Mouse (Mus musculus) MEL (cell line): Measurements from ENCODE around the gene Rad51b. TPM values are rescaled to one million over a fixed set of nuclear protein-coding genes. Genes with fewer than 3 reads are reported as not detected.

ENCODE experiments used
- CHD1 ChIP-seq: IDR thresholded peaks from 2 replicates; pipeline ENCODE4 v1.6.1; 2012; ENCODE audit warnings: low read depth, mild to moderate bottlenecking, inconsistent platforms, low read length, improper control_type of control experiment
- CHD2 ChIP-seq: IDR thresholded peaks from 2 replicates; pipeline ENCODE4 v1.6.1; 2011; ENCODE audit warnings: low read length, improper control_type of control experiment
- E2F4 ChIP-seq: IDR thresholded peaks from 2 replicates; pipeline ENCODE4 v1.6.1; 2011; ENCODE audit warnings: low read depth, low read length, improper control_type of control experiment, borderline replicate concordance
- ETS1 ChIP-seq: IDR thresholded peaks from 2 replicates; pipeline ENCODE4 v1.6.1; 2012; ENCODE audit warnings: low read depth, mild to moderate bottlenecking, inconsistent platforms, low read length, improper control_type of control experiment, moderate library complexity
- HCFC1 ChIP-seq: IDR thresholded peaks from 2 replicates; pipeline ENCODE4 v1.6.1; 2012; ENCODE audit warnings: low read depth, mild to moderate bottlenecking, inconsistent platforms, low read length, improper control_type of control experiment, moderate library complexity
- JUND ChIP-seq: IDR thresholded peaks from 2 replicates; pipeline ENCODE4 v1.6.1; 2011; ENCODE audit warnings: low read depth, mild to moderate bottlenecking, improper control_type of control experiment, low read length
- KAT2A ChIP-seq: conservative IDR thresholded peaks from 2 replicates; pipeline ENCODE4 v1.6.1; 2012; ENCODE audit warnings: low read depth, low read length, improper control_type of control experiment, inconsistent platforms
- MEF2A ChIP-seq: IDR thresholded peaks from 2 replicates; pipeline ENCODE4 v1.6.1; 2014; ENCODE audit warnings: low read depth, mild to moderate bottlenecking, inconsistent platforms, low read length, improper control_type of control experiment; ENCODE audit not compliant: poor library complexity, insufficient replicate concordance, severe bottlenecking; ENCODE audit errors: extremely low read depth
- MYB ChIP-seq: IDR thresholded peaks from 2 replicates; pipeline ENCODE4 v1.6.1; 2011; ENCODE audit warnings: mild to moderate bottlenecking, low read depth, low read length, improper control_type of control experiment
- MYC ChIP-seq: IDR thresholded peaks from 2 replicates; pipeline ENCODE4 v1.6.1; 2011; ENCODE audit warnings: low read depth, mild to moderate bottlenecking, low read length, improper control_type of control experiment, moderate library complexity
- NRF1 ChIP-seq: IDR thresholded peaks from 2 replicates; pipeline ENCODE4 v1.6.1; 2014; ENCODE audit warnings: low read depth, mild to moderate bottlenecking, inconsistent platforms, low read length, improper control_type of control experiment, moderate library complexity; ENCODE audit not compliant: poor library complexity, insufficient read depth, severe bottlenecking
- POLR2A ChIP-seq, 2 experiments: IDR thresholded peaks; 2 replicates each; pipeline ENCODE4 v1.6.1; 2011 to 2012; ENCODE audit warnings: low read length in 2 of 2, mild to moderate bottlenecking in 2 of 2, control low read depth in 1 of 2, improper control_type of control experiment in 1 of 2, low read depth in 1 of 2, moderate library complexity in 1 of 2; ENCODE audit not compliant: control insufficient read depth in 1 of 2, insufficient read depth in 1 of 2, poor library complexity in 1 of 2
- POLR2AphosphoS2 ChIP-seq: IDR thresholded peaks from 2 replicates; pipeline ENCODE4 v1.6.1; 2011; ENCODE audit warnings: low read length, improper control_type of control experiment
- POLR2AphosphoS5 ChIP-seq: IDR thresholded peaks from 2 replicates; pipeline ENCODE4 v1.6.1; 2012; ENCODE audit warnings: low read depth, borderline replicate concordance, mild to moderate bottlenecking, inconsistent platforms, low read length, moderate library complexity, mixed read lengths
- RAD21 ChIP-seq: IDR thresholded peaks from 2 replicates; pipeline ENCODE4 v1.6.1; 2011; ENCODE audit warnings: mild to moderate bottlenecking, low read depth, low read length, improper control_type of control experiment
- RCOR1 ChIP-seq: IDR thresholded peaks from 2 replicates; pipeline ENCODE4 v1.6.1; 2012; ENCODE audit warnings: low read depth, mild to moderate bottlenecking, inconsistent platforms, low read length, improper control_type of control experiment
- SIN3A ChIP-seq: IDR thresholded peaks from 2 replicates; pipeline ENCODE4 v1.6.1; 2012; ENCODE audit warnings: low read length, improper control_type of control experiment, inconsistent platforms
- SMC3 ChIP-seq: IDR thresholded peaks from 2 replicates; pipeline ENCODE4 v1.6.1; 2011; ENCODE audit warnings: low read depth, low read length, improper control_type of control experiment
- TAL1 ChIP-seq: IDR thresholded peaks from 2 replicates; pipeline ENCODE4 v1.6.1; 2012; ENCODE audit warnings: mild to moderate bottlenecking, inconsistent platforms, low read length, moderate library complexity, mixed read lengths
- TBP ChIP-seq: IDR thresholded peaks from 2 replicates; pipeline ENCODE4 v1.8.0; 2011; ENCODE audit warnings: low read depth, low read length, improper control_type of control experiment
- TCF12 ChIP-seq: IDR thresholded peaks from 2 replicates; pipeline ENCODE4 v1.6.1; 2014; ENCODE audit warnings: low read depth, mild to moderate bottlenecking, inconsistent platforms, low read length, improper control_type of control experiment, moderate library complexity
- UBTF ChIP-seq: IDR thresholded peaks from 2 replicates; pipeline ENCODE4 v1.6.1; 2012; ENCODE audit warnings: low read depth, mild to moderate bottlenecking, inconsistent platforms, low read length, improper control_type of control experiment, moderate library complexity, borderline replicate concordance; ENCODE audit not compliant: insufficient read depth
- ZC3H11A ChIP-seq: IDR thresholded peaks from 2 replicates; pipeline ENCODE4 v1.6.1; 2012; ENCODE audit warnings: low read depth, mild to moderate bottlenecking, inconsistent platforms, low read length, improper control_type of control experiment
- ZKSCAN1 ChIP-seq: IDR thresholded peaks from 2 replicates; pipeline ENCODE4 v1.6.1; 2012; ENCODE audit warnings: low read depth, mild to moderate bottlenecking, inconsistent platforms, low read length, improper control_type of control experiment, moderate library complexity
- ZMIZ1 ChIP-seq: IDR thresholded peaks from 2 replicates; pipeline ENCODE4 v1.6.1; 2012; ENCODE audit warnings: low read depth, mild to moderate bottlenecking, inconsistent platforms, low read length, improper control_type of control experiment, moderate library complexity
- polyA plus RNA-seq, 2 experiments: library from polyadenylated mRNA; stranded (reverse) in 1 of 2; unstranded in 1 of 2; fragments of >175 nt in 1 of 2; fragments of >200 nt in 1 of 2; gene quantifications; 2 replicates each; pipeline versions ENCODE4 v1.2.1 to v1.2.4; 2012; ENCODE audit warnings: low replicate concordance in 2 of 2, low read depth in 1 of 2; ENCODE audit not compliant: insufficient read length in 2 of 2, insufficient read depth in 1 of 2, missing spikeins in 1 of 2
- total RNA-seq: library from RNA; depleted of rRNA; stranded (reverse); fragments of 300-350 nt; gene quantifications from 2 replicates; pipeline ENCODE4 v1.2.3, GENCODE M21; 2012

Rad51b gene
- total and polyA plus RNA-seq, 3 experiments: 3.6 to 5.7 TPM; not detected in 1

DNA sequence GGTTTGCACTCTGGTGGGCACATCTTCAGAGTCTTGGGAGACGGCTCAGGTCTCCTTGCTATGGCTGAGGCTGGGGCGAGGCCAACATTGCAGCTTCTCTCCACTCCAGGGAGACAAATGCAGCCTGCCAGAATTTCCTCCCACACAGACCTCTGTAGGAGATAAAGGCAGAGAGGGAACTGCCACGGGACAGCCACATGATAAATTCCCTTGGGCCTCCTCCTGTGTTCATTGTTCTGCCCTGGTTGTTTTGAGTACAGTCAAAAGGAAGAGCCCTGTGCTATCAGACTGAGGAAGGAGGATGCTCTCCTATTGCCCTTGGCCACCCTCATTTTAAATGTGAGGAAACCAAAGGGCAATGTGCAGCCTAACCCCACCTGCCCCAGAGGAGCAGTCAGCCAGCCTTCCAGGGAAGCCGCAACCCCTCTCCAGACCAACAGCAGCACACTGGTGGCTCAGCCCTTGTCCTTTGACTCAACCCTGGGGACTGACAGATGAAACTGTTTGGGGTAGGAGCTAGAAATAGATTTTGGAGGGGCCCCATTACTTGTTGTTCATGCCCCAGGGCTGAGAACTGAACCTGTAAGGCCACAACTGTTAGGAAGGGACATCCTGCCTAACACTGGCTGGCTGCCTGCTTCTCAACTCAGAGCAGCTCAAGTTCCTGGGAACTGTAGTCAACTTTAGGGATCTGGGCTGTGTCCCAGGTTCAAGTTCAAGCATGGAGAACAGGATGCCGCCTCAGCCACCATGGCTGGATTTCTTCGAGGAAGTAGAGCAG lies 541.3 kb downstream of the Rad51b start (continued):
- TF ChIP-seq UBTF (0 out of 2 replicates have a peak, but pooled peaks have one; percentile 44), CHD1 (no peak), SIN3A (peak; percentile 72), RCOR1 (peak; percentile 79; the same call in 1 of the 2 replicates), ZMIZ1 (no peak), HCFC1 (peak; percentile 33; the same call in 1 of the 2 replicates), CHD2 (no peak), E2F4 (no peak), MYB (no peak; the same call in 1 of the 2 replicates), TCF12 (peak; percentile 84), SMC3 (no peak), ZC3H11A (no peak), POLR2A (IDR thresholded peaks at IDR 0.05; ENCODE audit: control insufficient read depth in 1 of 2, insufficient read depth in 1 of 2, low read depth in 1 of 2, low read length in 2 of 2, poor library complexity in 1 of 2) (0 out of 4 replicates have a peak, but pooled peaks of 1 of the 2 experiments have one; percentile 27), MYC (peak; percentile 51; the same call in 1 of the 2 replicates), ZKSCAN1 (no peak), POLR2AphosphoS5 (no peak), ETS1 (peak; percentile 73), MEF2A (no peak), JUND (no peak), NRF1 (no peak), TAL1 (peak; percentile 63), RAD21 (no peak; the same call in 1 of the 2 replicates), POLR2AphosphoS2 (no peak), KAT2A (no peak), TBP (0 out of 2 replicates have a peak, but pooled peaks have one; percentile 39)
